Mouse (Mus musculus) left cerebral cortex, adult 2 months (tissue): ENCODE measurements around the gene Arhgef25. TPM values are rescaled to one million over a fixed set of nuclear protein-coding genes. Genes with fewer than 3 reads are reported as not detected.
"Not testable (repeated sequence)": the region's sequence is repeated elsewhere in the genome, so short reads cannot be mapped to it uniquely, and the experiment has no call there.

Experiments
- DNase-seq, 2 experiments: peaks; one replicate each; pipeline ENCODE4 v3.0.0; 2021 to 2022; ENCODE audit warnings: low spot score in 2 of 2, mixed read lengths in 1 of 2; ENCODE audit errors: extremely low spot score in 1 of 2
- H3K27ac ChIP-seq: fragments of 200-600 bp; 2 replicates; pipeline ENCODE4 v1.8.1; 2022
- H3K4me3 ChIP-seq: fragments of 200-600 bp; 2 replicates; pipeline ENCODE4 v1.8.1; 2022
- CTCF ChIP-seq: fragments of 200-600 bp; IDR thresholded peaks from 2 replicates; pipeline ENCODE4 v1.8.1; 2022; ENCODE audit warnings: antibody characterized with exemption, mild to moderate bottlenecking, moderate library complexity
- intact Hi-C: fragments of 180-260 bp; cut with DNase I; formaldehyde crosslinking; loops from one replicate; pipeline ENCODE4 v1.15.1; 2025
- total RNA-seq, 2 experiments: library from RNA; stranded (reverse); gene quantifications; 2 replicates each; pipeline ENCODE4 v1.2.3; 2021

Gene Arhgef25
- total RNA-seq, 2 experiments from 2014 or later: 198 to 208 TPM

- no peak for DNase-seq
- Histone ChIP-seq H3K27ac (no peak overlapping the region), H3K4me3 (no peak overlapping the region)
- no peak for TF ChIP-seq CTCF
- intact Hi-C loops: no loop called here
These were observed 13.2 kb upstream of the Arhgef25 start for GRCm38 (mm10) chr10:127203106-127203505.

- Histone ChIP-seq H3K4me3 (no peak overlapping the region), H3K27ac (peak overlapping the region; percentile 44; the same call in 1 of the 2 replicates)
- TF ChIP-seq CTCF: peak; percentile 39
- intact Hi-C loops: no loop called here
- no peak for DNase-seq
These were observed 10.4 kb upstream of the Arhgef25 start for GRCm38 (mm10) chr10:127200279-127200678.

DNA sequence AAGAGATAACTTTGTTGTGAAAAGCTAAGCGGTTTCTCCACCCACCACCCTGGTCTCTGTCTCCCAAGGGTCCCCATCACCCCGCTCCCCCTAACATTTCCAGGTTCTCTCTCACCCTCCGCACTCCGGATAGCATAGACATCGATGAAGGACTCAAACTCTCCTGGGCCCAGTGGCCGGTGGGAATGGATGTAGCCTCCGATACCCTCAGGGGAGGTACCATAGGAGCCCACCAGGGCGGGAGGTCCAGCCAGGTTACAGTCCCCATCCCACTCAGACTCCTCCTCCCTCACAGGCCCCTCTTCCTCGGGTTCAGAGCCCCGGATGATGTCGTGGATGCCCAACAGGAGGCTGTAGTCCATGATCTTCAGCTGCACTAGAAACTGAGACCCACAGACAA, 9.6 kb upstream of the Arhgef25 start:
- no peak for DNase-seq
- TF ChIP-seq CTCF: no peak
- Histone ChIP-seq H3K27ac (peak overlapping the region; percentile 57; the same call in 1 of the 2 replicates), H3K4me3 (no peak overlapping the region)
- intact Hi-C loops: no loop called here

DNA sequence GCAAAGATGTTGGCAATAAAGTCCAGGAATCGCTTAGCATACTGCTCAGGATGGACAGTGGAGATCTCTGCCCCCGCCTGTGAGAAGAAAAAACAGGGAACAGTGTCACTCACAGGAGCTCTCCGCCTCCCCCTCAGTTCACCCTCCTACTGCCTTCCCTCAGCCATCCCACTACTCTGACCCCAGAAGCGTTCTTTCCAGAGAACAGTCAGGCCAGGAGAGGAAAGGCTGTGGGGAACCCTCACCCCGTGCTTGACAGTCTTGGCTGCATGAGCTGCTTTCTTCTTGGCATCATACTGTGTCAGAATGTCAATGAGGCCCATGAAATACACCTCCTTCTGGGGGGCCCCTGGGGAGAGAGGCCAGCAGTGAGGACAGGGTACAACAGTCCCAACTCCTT, 9.2 kb upstream of the Arhgef25 start:
- intact Hi-C loops: no loop called here
- Histone ChIP-seq H3K27ac (peak overlapping the region; percentile 99; the same call in 1 of the 2 replicates), H3K4me3 (no peak overlapping the region)
- TF ChIP-seq CTCF: no peak
- no peak for DNase-seq

- DNase-seq: no peak
- H3K27ac ChIP-seq: peak overlapping the region; percentile 99
- no peak overlapping the region for H3K4me3 ChIP-seq
- TF ChIP-seq CTCF: no peak
- intact Hi-C loops: no loop called here
These were observed 8.6 kb upstream of the Arhgef25 start for GRCm38 (mm10) chr10:127198492-127198891.

GRCm38 (mm10) chr10:127197505-127198110, 7.7 kb upstream of the Arhgef25 start:
- no peak overlapping the region for H3K4me3 ChIP-seq
- no peak for TF ChIP-seq CTCF
- intact Hi-C loops: no loop called here
- DNase-seq: no peak
- H3K27ac ChIP-seq: peak overlapping the region; percentile 99

- no peak for TF ChIP-seq CTCF
- H3K4me3 ChIP-seq: no peak overlapping the region
- H3K27ac ChIP-seq: peak overlapping the region; percentile 99
- no peak for DNase-seq
- intact Hi-C loops: no loop called here
These were observed 7.2 kb upstream of the Arhgef25 start for GRCm38 (mm10) chr10:127197104-127197503.

DNA sequence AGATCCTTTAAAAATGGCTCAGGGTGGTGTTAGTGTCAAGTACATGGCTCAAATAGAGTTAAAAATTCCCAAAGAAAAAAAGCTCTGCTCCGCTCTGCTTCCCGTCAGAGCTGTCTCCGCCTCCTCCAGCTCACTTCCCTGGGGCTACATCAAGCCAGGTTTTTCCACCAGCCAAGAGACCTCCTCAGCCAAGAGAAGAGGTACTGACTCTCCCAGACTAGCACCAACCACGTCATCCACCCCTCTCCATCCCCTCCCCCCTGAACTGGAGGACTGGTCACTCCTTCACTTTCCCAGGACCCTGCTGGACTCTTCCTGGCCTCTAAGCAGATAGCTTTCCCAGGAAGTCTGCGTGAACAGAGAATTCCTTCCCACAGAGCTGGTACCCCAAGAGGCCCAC, 6.5 kb upstream of the Arhgef25 start:
- DNase-seq: peak; percentile 59 to 60
- Histone ChIP-seq H3K4me3 (peak overlapping the region; percentile 69), H3K27ac (peak overlapping the region; percentile 99)
- TF ChIP-seq CTCF: no peak
- intact Hi-C loops: loop anchor here (1.0 kb wide), 1 partner anchor 14 kb away; no protein-coding TSS in a partner anchor

DNA sequence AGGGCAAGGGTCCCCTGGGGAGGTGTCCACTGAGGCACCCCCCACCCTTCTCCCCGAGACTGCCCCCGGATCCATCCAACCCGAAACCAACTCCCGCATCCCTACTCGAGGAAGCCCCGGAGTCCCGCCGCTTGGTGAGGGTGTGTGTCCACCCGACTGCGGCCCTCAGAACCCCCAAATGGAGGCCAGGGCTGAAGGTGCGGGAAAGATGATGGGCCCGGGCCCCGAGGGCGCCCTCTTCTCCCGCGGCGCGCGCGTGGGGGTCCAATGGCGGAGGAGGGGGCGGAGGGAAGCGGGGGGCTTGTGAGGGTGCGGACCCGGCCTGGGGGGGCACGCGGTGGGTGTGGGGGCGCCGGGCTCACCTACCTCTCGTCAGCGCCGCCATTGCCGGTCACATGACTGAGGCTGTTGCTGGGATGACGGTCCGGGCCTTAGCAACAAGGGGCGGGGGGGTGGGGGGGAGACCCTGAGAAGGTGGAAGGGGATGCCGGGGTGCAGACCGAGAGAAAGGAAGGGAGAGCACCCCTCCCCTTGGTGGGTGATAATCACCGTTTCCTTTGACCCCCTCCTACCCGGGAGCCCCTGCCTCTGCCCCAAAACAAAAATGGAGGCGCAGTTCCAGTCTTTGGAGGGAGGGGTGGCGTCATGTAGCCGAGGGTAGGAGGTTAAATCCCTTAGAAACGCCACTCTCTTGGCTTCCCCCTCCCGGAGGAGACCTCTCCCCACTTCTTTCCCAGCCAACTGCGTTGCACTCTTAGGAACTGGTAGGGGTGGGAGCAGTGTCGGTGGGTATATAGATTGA, 5.6 kb upstream of the Arhgef25 start, which contains the start of gene Dtx3:
TSS of gene Dtx3 (minus strand) at position 401 of the 802 bp plus-strand sequence.
- peak in 1 of 2 experiments; percentile 66 for DNase-seq
- intact Hi-C loops: loop anchor here (1.0 kb wide), 1 partner anchor 15 kb away; no protein-coding TSS in a partner anchor
- Histone ChIP-seq H3K4me3 (peak within 1 kb of the TSS; percentile 69), H3K27ac (peak within 1 kb of the TSS; percentile 99)
- no peak for TF ChIP-seq CTCF

DNA sequence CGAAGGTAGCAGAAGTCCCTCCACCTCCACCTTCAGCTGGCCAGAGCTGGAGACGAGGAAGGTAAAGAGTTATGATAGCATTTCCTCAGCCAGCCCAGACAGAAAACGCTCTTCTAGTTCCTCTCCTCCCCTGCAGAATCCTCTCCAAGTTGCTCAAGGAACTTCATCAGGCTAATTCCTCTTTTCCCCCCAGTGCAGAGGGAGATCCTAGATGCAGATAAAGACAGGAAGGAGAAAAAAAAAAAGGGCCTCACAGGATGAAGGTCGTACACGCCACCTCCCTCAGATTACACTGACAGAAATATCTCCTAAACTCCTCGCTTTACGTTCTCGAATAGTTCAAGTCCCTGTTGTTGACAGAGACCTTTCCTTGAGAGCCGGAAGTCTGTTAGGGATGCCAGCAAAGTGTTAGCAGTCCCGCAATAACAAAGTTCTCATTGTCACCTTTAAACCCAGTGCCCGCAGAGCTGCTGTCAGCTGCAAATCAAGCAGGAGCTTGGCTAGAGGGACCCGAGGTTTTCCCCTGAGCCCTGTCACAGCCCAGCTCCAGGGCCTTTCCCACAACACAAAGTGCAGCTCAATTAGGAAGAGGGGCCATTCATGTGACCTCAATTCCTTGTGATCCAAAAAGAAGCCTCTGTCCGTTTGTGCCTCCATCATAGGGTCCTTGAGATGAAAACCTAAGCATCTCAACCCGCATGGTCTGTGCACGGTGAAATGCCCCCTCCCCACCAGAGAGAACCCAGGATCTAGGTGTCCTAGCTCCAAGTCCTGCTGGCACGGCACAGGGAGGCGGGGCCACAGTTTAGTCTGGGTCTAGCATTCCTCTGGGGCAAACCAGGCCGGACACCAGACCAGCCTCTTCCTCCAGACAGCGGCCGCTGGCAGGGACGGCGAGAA, 4.8 kb upstream of the Arhgef25 start:
- no peak for DNase-seq
- peak overlapping the region; percentile 99 for H3K27ac ChIP-seq

GRCm38 (mm10) chr10:127193011-127193410, 3.1 kb upstream of the Arhgef25 start:
- Histone ChIP-seq H3K4me3 (no peak overlapping the region), H3K27ac (no peak overlapping the region)
- intact Hi-C loops: no loop called here
- DNase-seq: no peak
- TF ChIP-seq CTCF: no peak

More for the DNA sequence above, 4.8 kb upstream of the Arhgef25 start:
- no peak for TF ChIP-seq CTCF
- intact Hi-C loops: no loop called here
- H3K4me3 ChIP-seq: peak overlapping the region; percentile 69

DNA sequence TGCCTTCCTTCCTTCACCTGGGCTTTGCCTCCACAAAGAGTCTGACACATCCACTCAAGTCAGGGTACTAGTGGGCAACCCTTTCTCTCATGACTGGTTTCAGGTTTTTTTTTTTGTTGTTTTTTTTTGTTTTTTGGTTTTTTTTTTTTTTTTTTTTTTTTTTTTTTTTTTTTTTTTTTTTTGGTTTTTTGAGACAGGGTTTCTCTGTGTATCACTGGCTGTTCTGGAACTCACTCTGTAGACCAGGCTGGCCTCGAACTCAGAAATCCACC, 2.1 kb upstream of the Arhgef25 start:
- DNase-seq, H3K4me3 ChIP-seq, H3K27ac ChIP-seq, intact Hi-C loops: not testable (repeated sequence)
